Mouse (Mus musculus) ES-Bruce4 (cell line): ENCODE measurements at regions not wholly inside any gene's neighbourhood (a gene's known extent, or its start where the extent isn't known, plus 50 kb on each side); places are given as distances from the start of the nearest gene placed in this dataset.

Experiments used
- H3K27ac ChIP-seq: 2 replicates; pipeline ENCODE4 v1.5.1; 2012; ENCODE audit warnings: low read length, inconsistent platforms; ENCODE audit not compliant: insufficient read depth
- H3K27me3 ChIP-seq: 2 replicates; pipeline ENCODE4 v1.6.1; 2012; ENCODE audit warnings: mild to moderate bottlenecking, low read length, inconsistent platforms; ENCODE audit not compliant: control insufficient read depth, poor library complexity, insufficient read depth, severe bottlenecking
- H3K36me3 ChIP-seq: 2 replicates; pipeline ENCODE4 v1.6.1; 2012; ENCODE audit warnings: inconsistent platforms, mild to moderate bottlenecking, low read length, moderate library complexity; ENCODE audit not compliant: control insufficient read depth, poor library complexity, insufficient read depth, severe bottlenecking
- H3K4me1 ChIP-seq: one replicate; pipeline ENCODE4 v1.8.1; 2011; ENCODE audit warnings: low read length; ENCODE audit not compliant: control insufficient read depth, insufficient read depth
- H3K4me3 ChIP-seq: 2 replicates; pipeline ENCODE4 v1.5.1; 2011; ENCODE audit warnings: low read depth, mild to moderate bottlenecking, low read length
- H3K9ac ChIP-seq: 2 replicates; pipeline ENCODE4 v1.6.1; 2012; ENCODE audit warnings: low read depth, mild to moderate bottlenecking, inconsistent platforms; ENCODE audit not compliant: poor library complexity, severe bottlenecking
- H3K9me3 ChIP-seq: replicated peaks from 2 replicates; pipeline ENCODE4 v1.6.1; 2012; ENCODE audit warnings: mild to moderate bottlenecking, low read length, inconsistent platforms; ENCODE audit not compliant: control insufficient read depth, poor library complexity, insufficient read depth, severe bottlenecking
- CTCF ChIP-seq: IDR thresholded peaks from one replicate; pipeline ENCODE4 v1.8.1; 2011; ENCODE audit warnings: low read depth, low read length
- EP300 ChIP-seq: IDR thresholded peaks from 2 replicates; pipeline ENCODE4 v1.6.1; 2011; ENCODE audit warnings: low read depth, low read length; ENCODE audit not compliant: insufficient read depth
- POLR2A ChIP-seq: IDR thresholded peaks from one replicate; pipeline ENCODE4 v1.8.1; 2011; ENCODE audit warnings: low read length; ENCODE audit not compliant: insufficient read depth

- no peak overlapping the region for H3K9ac ChIP-seq
- TF ChIP-seq CTCF = no peak
- no peak for TF ChIP-seq EP300
- no peak for TF ChIP-seq POLR2A
- no peaks in the 10 kb centered on the region for H3K27me3 ChIP-seq
- no peaks in the 10 kb centered on the region for H3K4me1 ChIP-seq
- no peak overlapping the region for H3K4me3 ChIP-seq
- no peaks in the 10 kb centered on the region for H3K36me3 ChIP-seq
- no peak overlapping the region for H3K27ac ChIP-seq
- H3K9me3 ChIP-seq = peaks cover 7% of the 10 kb centered on the region
Measured at GRCm38 (mm10) chr5:74880048-74880437, 164.5 kb downstream of the Chic2 start.

GRCm38 (mm10) chr5:74879098-74880047 is 165.2 kb downstream of the Chic2 start:
- TF ChIP-seq EP300 (no peak), CTCF (no peak), POLR2A (no peak)
- Histone ChIP-seq H3K36me3 (no peaks in the 10 kb centered on the region), H3K27me3 (no peaks in the 10 kb centered on the region), H3K27ac (no peak overlapping the region), H3K4me1 (no peaks in the 10 kb centered on the region), H3K9ac (no peak overlapping the region), H3K4me3 (no peak overlapping the region), H3K9me3 (0 out of 2 replicates have a peak, but pooled peaks cover under 1% of the 10 kb centered on the region)

- no peaks in the 10 kb centered on the region for H3K9me3 ChIP-seq
- H3K9ac ChIP-seq = no peak overlapping the region
- H3K27ac ChIP-seq = no peak overlapping the region
- H3K4me3 ChIP-seq = no peak overlapping the region
- no peaks in the 10 kb centered on the region for H3K27me3 ChIP-seq
- no peaks in the 10 kb centered on the region for H3K4me1 ChIP-seq
- no peaks in the 10 kb centered on the region for H3K36me3 ChIP-seq
- TF ChIP-seq POLR2A (no peak), EP300 (no peak), CTCF (no peak)
Measured at GRCm38 (mm10) chr5:74877595-74877994, 167.0 kb downstream of the Chic2 start.

GRCm38 (mm10) chr5:74877185-74877584 is 167.4 kb downstream of the Chic2 start:
- Histone ChIP-seq H3K4me1 (no peaks in the 10 kb centered on the region), H3K27me3 (no peaks in the 10 kb centered on the region), H3K4me3 (no peak overlapping the region), H3K27ac (no peak overlapping the region), H3K9me3 (no peaks in the 10 kb centered on the region; the same call in 1 of the 2 replicates), H3K36me3 (no peaks in the 10 kb centered on the region), H3K9ac (no peak overlapping the region)
- TF ChIP-seq CTCF = no peak
- TF ChIP-seq POLR2A = no peak
- TF ChIP-seq EP300 = no peak

- no peaks in the 10 kb centered on the region; the same call in 1 of the 2 replicates for H3K9me3 ChIP-seq
- no peak overlapping the region for H3K4me3 ChIP-seq
- no peaks in the 10 kb centered on the region for H3K36me3 ChIP-seq
- no peak overlapping the region for H3K27ac ChIP-seq
- H3K4me1 ChIP-seq = no peaks in the 10 kb centered on the region
- no peaks in the 10 kb centered on the region for H3K27me3 ChIP-seq
- H3K9ac ChIP-seq = no peak overlapping the region
- TF ChIP-seq CTCF (no peak), EP300 (no peak), POLR2A (no peak)
Measured at GRCm38 (mm10) chr5:74874691-74875090, 169.9 kb downstream of the Chic2 start.

- Histone ChIP-seq H3K36me3 (no peaks in the 10 kb centered on the region), H3K27me3 (no peaks in the 10 kb centered on the region), H3K9me3 (no peaks in the 10 kb centered on the region; the same call in 1 of the 2 replicates), H3K4me1 (no peaks in the 10 kb centered on the region), H3K9ac (no peak overlapping the region), H3K27ac (no peak overlapping the region), H3K4me3 (no peak overlapping the region)
- TF ChIP-seq EP300 (no peak), CTCF (no peak), POLR2A (no peak)
Measured at GRCm38 (mm10) chr5:74870615-74871014, 167.9 kb upstream of the Lnx1 start.
